Mouse (Mus musculus) limb, embryonic 15.5 days (tissue): ENCODE results near the gene Abca15. TPM values are rescaled to one million over a fixed set of nuclear protein-coding genes. Genes with fewer than 3 reads are reported as not detected.

ENCODE experiments used
- polyA plus RNA-seq: library from polyadenylated mRNA; unstranded; fragments of >200 nt; fragmentation: Nextera tagmentation; extraction: Ambion mirVana; gene quantifications from 2 replicates; pipeline ENCODE4 v1.2.1, GENCODE M21; 2015

Abca15 gene
- polyA plus RNA-seq, 1 experiment from 2014 or later = not detected

Other genes starting within 250 kb of the Abca15 start
- gene Dnah3, start 233.4 kb upstream of the Abca15 start, polyA plus RNA-seq = not detected in 2 replicates
- 28.2 and 29.2 TPM in 2 replicates for gene Tmem159, start 226.3 kb upstream of the Abca15 start, polyA plus RNA-seq
- 0.51 and 0.58 TPM in 2 replicates for gene Zp2, start 183.4 kb upstream of the Abca15 start, polyA plus RNA-seq
- not detected in 2 replicates for gene Anks4b, start 154.8 kb upstream of the Abca15 start, polyA plus RNA-seq
- gene Crym, start 126.6 kb upstream of the Abca15 start, polyA plus RNA-seq = 8.2 and 14.2 TPM in 2 replicates
- gene Abca14, start 124.7 kb upstream of the Abca15 start, polyA plus RNA-seq = not detected in 2 replicates
- not detected in 2 replicates for gene Abca16, start 81.0 kb downstream of the Abca15 start, polyA plus RNA-seq